Mouse (Mus musculus) frontal cortex, adult 2 months (tissue): ENCODE measurements around the gene Mob3a. TPM values are rescaled to one million over a fixed set of nuclear protein-coding genes. Genes with fewer than 3 reads are reported as not detected.

ENCODE experiments used
- DNase-seq, 2 experiments: peaks; one replicate each; pipeline ENCODE4 v3.0.0; 2022; ENCODE audit warnings: low spot score in 1 of 2; ENCODE audit errors: extremely low spot score in 1 of 2
- polyA plus RNA-seq: library from polyadenylated mRNA; depleted of rRNA; stranded (reverse); fragments of >200 nt; gene quantifications from 2 replicates; pipeline ENCODE4 v1.2.3, GENCODE M21; 2012

Mob3a gene
- polyA plus RNA-seq, 1 experiment, result 9.1 TPM

GRCm38 (mm10) chr10:80700732-80701131 lies 1.0 kb downstream of the Mob3a start:
- no peak for DNase-seq

DNA sequence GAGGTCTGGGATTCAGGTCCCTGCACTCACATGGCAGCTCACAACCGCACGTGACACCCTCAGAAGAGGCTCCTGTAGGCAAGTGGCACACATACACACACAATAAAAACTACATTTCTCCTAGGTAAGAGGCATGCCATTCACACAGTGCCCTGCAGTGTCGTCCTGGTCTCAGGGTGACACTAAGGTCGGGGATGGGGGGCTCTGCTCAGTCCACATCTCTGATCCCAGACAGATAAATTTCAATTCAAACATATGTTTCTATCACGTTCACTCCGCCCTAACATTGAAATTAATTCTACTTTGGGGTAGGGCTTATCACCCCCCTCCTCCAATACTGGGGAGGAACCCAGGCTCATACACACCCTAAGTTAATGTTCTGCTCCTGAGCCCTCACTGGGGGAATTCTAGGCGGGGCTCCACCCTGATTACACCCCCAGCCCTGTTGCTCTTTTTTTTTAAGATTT lies 1.7 kb downstream of the Mob3a start:
- no peak for DNase-seq

GRCm38 (mm10) chr10:80698605-80699004 lies 3.2 kb downstream of the Mob3a start:
- no peak for DNase-seq

DNA sequence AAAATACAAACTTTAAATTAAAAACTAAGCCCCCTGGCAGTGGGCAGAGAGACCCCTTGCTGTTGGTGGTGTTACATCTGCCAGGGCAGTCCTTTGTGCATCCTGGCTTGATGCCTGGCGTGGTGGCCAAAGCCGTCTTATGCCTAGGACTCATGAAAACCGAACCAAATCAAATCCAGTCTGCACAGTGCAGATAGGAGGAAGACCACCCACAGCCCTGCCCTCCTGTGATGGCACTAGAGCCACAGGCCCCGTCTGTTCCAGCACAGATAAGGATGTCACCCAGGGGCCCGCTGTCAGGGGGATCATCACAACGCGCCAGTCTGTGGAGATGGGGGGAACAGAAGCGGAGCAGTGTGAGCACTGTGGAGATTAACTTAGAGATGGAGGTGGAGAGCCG lies 4.0 kb downstream of the Mob3a start:
- no peak for DNase-seq

DNA sequence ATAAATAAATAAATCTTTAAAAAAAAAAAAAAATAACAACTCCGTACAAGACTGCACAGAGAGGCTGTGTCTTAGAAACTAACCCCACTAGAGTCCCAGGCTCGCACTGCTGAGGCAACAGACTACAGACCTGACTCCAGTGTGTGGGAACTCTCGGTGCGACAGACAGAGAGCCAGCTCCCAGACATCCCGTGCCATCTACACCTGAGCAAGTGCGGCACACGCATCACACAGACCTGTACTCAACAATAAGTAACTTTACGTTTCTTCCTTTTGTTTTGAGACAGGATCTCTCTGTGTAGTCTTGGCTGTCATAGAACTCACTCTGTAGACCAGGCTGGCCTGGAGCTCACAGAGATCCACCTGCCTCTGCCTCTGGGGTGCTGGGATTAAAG lies 4.4 kb downstream of the Mob3a start:
- no peak for DNase-seq

DNA sequence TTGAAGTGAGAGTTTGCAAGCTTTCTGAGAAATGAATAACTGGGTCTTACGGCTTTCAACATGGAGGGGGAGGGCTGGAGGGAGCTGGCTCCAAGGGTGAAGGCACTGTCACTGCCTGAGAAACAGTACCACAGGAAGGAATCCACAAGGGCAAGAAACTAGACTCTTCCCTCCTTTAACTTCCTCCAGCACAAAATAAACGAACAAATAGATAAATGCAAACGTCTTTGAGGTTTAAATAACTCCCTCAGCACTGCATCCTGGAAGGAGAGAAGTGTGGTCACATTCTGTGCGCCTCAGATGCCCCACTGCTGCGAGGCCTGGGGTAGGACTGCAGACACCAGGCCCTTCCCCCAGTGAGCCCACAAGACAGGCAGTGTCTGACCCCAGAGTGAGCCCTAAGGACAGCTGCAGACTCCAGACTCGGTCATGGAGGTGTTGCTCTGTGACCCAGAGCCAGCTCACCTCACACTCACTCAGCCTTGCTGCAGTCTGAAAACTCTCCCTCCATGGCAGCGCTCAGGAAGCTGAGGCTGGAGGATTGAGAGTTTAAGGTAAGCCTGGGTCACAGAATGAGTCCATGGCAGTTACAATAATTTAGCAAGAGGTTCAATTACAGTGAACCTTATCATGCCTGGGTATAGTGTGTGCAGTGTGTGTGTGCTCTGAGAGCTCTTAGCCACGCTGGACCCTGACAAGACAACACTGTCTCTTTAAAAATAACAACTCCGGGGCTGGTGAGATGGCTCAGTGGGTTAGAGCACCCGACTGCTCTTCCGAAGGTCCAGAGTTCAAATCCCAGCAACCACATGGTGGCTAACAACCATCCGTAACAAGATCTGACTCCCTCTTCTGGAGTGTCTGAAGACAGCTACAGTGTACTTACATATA lies 5.0 kb downstream of the Mob3a start:
- no peak for DNase-seq

- DNase-seq, result no peak
Observed at GRCm38 (mm10) chr10:80695801-80696501, 5.8 kb downstream of the Mob3a start.

DNA sequence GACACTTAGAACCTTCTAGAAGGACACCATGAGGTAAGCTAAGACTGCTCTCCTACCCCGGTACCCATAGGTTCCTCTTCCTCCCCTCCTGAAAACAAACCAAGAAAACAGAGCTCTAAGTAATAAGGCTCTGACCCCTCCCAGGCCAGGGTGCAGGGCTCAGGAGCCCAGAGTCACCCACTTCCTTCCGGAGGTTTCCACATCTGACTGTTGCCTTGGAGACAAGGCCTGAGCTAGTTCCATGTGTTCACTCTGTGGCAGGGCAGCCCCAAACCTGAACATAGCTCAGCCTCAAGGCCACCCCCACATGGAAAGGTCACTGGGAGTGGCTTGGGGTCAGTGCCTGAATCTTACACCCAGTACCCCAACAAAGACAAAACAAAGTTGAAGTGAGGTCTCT lies 6.6 kb downstream of the Mob3a start:
- no peak for DNase-seq

- DNase-seq, result no peak
Observed at GRCm38 (mm10) chr10:80694159-80694938, 7.4 kb downstream of the Mob3a start.

DNA sequence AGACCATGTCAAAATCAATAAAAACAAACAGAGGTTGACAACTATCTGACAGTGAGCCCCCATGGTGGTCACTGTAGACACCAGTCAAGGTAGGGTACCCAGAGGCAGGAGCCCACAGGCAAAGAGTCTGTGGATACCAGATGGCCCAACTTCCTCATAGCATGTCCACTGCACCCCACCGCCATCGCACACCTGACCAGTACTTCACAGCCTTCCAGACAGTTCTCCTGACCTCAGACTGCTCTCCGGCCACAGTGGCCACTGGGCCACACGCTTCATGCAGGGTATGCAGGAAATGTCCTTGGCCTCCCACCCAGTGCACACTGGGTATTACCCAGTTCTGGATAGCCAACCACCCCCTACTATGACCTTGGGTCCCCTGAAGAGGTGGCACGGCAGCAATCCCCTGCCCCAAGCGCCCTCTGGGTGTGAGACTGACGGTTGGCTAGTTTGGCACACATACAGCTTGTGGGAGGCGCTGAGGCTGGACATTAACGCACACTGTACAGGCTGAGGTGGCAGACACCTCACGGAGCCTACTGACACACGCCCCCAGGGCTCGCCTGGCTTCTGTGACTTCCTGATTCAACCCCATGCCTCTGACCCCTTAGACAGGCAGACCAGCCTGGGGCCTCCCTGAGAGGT lies 8.3 kb downstream of the Mob3a start:
- no peak for DNase-seq

- DNase-seq, result no peak
Observed at GRCm38 (mm10) chr10:80692249-80693165, 9.3 kb downstream of the Mob3a start.

DNA sequence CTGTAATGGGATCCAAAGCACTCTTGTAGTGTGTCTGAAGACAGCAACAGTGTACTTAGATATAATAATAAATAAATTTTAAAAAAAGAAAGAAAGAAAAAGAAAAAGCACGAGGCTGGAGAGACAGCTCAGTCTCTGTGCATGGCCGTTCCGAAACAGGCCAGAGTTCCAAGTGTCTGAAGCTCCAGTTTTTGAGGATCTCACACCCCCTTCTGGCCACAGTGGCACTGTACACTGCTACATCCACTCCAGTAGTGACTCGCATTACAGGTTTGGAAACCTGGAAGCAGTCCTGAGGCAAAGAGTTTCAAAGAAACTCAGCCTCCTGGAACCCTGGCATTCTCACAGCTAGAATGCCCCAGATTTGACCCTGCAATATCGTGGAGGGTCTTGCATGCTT lies 13.9 kb downstream of the Mob3a start:
- DNase-seq, result peak in 1 of 2 experiments; percentile 72

- no peak for DNase-seq
Observed at GRCm38 (mm10) chr10:80686617-80687016, 15.2 kb downstream of the Mob3a start.

DNA sequence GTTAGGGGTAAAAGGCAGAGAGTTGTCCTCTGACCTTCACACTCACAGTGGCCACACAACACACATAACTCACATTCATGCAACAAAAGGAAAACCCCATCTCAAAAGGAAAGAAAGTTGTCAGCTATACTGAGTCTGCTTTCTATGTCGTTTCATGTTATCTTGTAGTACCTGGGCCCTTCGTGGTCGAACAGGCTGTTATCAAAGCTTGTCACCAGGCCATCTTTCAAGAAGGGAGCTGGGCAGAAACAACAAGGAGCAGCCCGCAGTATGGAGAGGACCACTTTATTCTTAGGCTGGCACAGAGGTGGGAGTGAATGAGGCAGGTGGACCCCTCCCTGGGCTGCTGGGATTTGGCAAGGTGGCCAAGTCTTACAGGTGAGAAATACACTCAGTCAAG lies 16.8 kb downstream of the Mob3a start:
- no peak for DNase-seq

GRCm38 (mm10) chr10:80684214-80684613 lies 17.6 kb downstream of the Mob3a start:
- DNase-seq, result peak in 1 of 2 experiments; percentile 71

DNA sequence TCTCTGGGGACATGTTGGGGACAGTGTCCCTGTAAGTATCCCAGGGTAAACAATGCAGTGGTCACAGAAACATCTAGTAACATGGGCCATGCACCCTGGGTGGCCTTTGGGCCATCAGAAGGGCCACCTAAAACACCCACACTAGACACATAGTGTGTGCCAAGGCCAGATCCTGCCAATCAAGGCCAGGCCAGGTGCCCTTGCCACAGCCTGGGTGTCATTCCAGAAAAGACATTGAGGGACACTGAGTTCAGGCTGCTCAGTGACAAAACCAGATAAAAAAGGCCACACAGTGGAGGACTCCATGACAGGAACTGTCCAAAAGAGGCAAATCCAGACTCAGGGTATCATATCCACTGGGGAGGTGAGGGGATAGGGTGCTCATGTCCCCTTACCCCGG lies 18.1 kb downstream of the Mob3a start:
- DNase-seq, result no peak

- DNase-seq, result no peak
Observed at GRCm38 (mm10) chr10:80682003-80682402, 19.8 kb downstream of the Mob3a start.

DNA sequence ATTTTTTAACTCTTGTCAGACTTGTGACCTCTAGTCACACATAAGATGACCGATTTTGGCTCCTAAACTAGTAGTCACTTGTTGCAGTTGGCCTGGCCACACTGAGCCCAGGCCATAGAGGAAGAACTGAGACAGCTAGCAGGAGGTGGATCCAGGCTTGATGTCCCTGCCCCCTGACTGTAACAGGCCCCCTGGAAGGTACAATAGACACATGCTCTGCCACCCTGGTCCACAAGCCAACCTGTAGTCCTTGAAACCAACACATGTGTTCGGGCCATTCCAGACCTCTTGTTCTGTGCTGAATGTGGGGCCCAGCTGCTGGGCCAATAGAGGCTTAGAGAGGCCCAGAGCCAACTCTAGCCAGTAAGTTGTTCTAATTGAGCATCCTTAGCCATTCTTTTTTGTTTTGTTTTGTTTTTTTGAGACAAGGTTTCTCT lies 21.5 kb downstream of the Mob3a start:
- no peak for DNase-seq

DNA sequence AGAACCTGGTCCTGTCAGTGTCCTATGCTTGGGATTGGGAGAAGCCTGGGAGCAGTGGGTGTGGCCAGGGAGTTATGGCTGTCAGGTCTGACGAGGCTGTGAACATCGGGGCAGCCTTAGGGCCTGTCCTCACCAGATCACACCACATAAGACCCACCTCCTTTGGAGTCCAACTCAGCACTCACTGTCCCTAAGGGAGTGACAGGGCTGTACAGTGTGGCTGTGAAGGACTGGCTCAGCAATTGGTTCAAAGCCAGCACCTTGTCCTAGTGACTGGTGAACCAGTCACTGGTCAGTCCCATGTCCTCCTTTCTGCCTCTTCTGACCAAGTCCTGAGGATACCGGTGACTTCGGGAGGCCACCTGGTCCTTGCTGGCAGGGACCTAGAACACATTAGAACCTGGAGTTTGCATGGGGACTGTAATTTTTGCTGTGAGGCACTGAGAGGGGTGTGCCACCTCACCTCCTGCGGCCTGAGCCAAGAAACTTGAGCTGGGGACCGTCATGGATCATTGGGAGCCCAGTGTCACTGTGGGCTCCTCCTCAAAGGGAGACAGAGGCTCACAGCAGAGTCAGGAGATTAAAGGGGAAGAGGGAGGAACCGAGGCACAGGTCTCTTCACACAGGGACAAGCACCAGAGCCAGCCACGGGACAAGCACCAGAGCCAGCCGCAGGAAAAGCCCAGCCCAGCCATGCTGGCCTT lies 22.1 kb downstream of the Mob3a start:
- no peak for DNase-seq
